Mouse (Mus musculus) adrenal gland, postnatal 4 days (tissue): ENCODE measurements around the gene Fam219b. TPM values are rescaled to one million over a fixed set of nuclear protein-coding genes. Genes with fewer than 3 reads are reported as not detected.
A peak's percentile ranks its signal among the peaks of the same experiment; 100 is the strongest.

Source experiments
- DNase-seq, 2 experiments: peaks; one replicate each; pipeline ENCODE4 v3.0.0; 2021 to 2022; ENCODE audit warnings: low spot score in 2 of 2, mixed read lengths in 2 of 2
- total RNA-seq, 2 experiments: library from RNA; stranded (reverse); gene quantifications; 2 replicates each; pipeline ENCODE4 v1.2.3; 2021

The Fam219b gene
- total RNA-seq, 2 experiments from 2014 or later, result 23.5 to 27.3 TPM

- no peak for DNase-seq
Measured at GRCm38 (mm10) chr9:57523754-57524153, 13.6 kb upstream of the Fam219b start.

DNA sequence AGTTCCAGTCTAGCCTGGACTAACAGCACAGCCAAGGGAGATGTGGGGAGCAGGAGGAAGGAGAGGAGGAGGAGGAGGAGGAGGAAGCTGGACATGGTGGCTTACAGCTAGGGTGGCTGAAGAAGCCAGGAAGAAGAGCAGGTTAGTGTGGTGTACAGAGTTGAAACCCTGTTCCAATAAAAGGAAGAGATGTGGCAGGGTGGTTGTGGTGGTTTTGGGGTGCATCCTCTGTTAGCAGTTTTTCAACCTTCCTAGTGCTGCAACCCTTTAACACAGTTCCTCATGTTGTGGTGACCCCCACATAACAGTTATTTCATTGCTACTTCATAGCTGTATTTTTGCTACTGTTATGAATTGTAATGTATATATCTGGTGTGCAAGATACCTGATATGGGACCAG lies 12.9 kb upstream of the Fam219b start:
- no peak for DNase-seq

- DNase-seq, result no peak
Measured at GRCm38 (mm10) chr9:57525516-57525915, 11.8 kb upstream of the Fam219b start.

DNA sequence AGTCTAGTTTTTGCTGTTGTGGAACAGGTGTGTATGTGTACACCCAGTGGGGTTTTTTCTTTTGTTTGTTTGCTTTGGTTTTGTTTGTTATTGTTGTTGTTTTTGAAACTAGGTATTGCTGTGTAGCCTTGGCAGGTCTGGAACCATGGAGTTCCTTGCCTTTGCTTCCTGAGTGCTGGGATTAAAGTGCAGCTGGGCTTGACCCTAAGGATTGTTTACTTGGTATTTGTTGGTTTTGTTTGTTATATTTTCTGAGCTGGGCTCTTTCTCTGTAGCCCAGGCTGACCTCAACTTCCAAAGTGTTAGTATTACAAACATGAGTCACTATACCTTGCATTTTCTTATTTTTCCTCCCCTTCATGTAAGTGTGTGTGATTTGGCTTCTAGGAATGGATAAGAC lies 10.9 kb upstream of the Fam219b start:
- DNase-seq, result no peak

GRCm38 (mm10) chr9:57531946-57532345 lies 5.4 kb upstream of the Fam219b start:
- no peak for DNase-seq

- no peak for DNase-seq
Measured at GRCm38 (mm10) chr9:57536362-57536761, 966 bp upstream of the Fam219b start.

DNA sequence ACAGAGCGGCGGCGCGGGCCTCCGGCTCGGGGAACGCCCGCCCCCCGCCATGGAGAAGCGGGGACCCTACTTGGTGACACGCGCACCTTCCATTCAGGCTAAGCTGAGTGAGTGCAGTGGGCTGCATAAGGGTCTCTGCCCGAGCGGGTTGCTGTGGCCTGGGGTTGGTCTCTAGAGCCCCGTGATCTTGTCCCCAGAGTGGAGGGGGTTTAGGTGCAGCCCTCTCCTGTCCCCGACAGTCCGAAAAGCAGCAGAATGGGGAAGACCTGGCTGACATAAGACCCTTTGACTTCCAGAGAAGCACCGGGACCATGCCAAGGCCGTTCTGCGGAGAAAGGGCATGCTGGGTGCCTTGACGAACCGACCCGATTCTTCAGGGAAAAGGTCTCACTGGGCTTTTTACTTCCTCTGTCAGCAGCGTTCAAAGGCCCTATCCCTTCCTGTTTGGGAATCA lies 427 bp downstream of the Fam219b start:
- no peak for DNase-seq

- no peak for DNase-seq
Measured at GRCm38 (mm10) chr9:57539550-57539949, 2.2 kb downstream of the Fam219b start.

GRCm38 (mm10) chr9:57541312-57541711 lies 4.0 kb downstream of the Fam219b start:
- DNase-seq, result no peak

DNA sequence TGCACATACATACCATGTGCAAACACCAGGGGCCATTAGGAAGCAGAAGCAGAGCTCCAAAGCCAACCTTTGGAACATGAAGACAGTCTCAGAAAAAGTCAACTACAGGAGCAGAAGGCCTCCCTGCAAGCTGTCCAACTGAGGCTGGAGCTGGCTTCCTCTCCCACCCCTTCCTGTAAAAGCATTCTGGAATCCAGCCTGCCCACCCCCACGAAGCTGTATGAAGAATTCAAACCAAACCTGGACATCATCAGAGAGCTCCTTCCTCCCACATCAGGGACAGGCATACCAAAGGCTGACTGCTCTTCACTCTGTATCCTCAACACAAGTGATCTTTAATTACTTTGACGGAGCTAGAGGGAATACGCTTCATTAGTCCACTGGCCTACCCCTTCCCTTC lies 6.6 kb downstream of the Fam219b start:
- no peak for DNase-seq

GRCm38 (mm10) chr9:57547287-57547686 lies 10.0 kb downstream of the Fam219b start:
- no peak for DNase-seq

DNA sequence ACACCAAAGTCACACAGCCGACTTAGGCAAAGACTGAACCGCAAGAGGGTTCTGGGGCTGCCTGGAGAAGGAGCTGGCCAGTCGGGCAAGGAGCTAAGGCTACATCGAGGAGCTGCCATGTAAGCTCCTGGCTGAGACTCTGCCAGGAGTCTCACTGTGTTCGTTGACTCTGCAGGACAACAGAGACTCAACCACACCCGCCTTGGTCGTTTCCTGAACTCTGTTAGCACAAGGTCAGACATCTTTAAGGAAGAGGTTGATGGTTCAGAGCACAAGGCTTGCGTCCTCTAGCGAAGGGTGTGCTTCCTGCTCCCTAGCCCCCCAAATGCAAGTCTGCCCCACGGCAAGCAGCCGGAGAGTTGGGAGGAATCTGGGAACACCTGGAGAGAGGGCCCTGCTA lies 10.5 kb downstream of the Fam219b start:
- no peak for DNase-seq

DNA sequence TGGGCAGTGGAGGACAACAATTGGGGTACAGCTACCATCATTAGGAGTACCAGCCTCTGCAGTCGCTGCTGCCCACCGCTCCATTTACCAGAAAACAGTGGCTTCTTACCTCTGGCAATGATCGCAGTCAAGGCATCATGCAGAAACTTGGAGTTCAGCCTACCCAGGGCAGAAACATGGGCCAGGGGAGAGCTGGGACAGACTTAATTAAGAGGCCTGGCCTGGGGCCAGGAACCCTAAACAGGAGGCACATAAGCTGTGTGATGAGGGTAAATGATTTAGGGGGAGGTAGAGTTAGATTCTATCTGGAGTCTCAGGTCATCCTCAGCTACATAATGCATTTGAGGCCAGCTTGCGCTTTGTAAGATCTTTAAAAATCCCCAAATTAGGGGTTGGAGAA lies 11.9 kb downstream of the Fam219b start:
- no peak for DNase-seq

GRCm38 (mm10) chr9:57550126-57550862 lies 13.0 kb downstream of the Fam219b start:
- no peak for DNase-seq

- DNase-seq, result peak in 1 of 2 experiments; percentile 45
Measured at GRCm38 (mm10) chr9:57552139-57552887, 15.0 kb downstream of the Fam219b start, which contains the start of gene Mpi. TSS of gene Mpi (minus strand) at chr9:57552763.

DNA sequence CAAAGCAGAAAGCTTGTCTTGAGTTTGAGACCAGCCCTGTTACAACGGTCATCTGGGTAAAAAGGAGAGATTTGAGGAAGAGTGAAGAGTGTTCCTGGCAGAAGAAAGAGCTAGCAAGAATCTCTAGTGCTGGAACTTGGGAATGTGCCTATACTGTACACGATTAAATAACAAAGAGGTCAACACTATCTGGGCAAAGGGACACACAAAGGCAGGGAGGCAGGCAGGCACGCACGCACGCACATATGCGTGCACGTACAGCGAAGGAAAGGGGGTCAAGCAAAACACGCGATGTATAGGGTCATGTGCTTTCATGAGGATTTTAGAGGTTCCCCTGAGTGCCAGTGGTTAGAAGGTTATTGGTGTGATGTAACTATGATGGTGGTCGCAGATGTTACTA lies 15.8 kb downstream of the Fam219b start:
- no peak for DNase-seq

GRCm38 (mm10) chr9:57554753-57555152 lies 17.4 kb downstream of the Fam219b start:
- no peak for DNase-seq

DNA sequence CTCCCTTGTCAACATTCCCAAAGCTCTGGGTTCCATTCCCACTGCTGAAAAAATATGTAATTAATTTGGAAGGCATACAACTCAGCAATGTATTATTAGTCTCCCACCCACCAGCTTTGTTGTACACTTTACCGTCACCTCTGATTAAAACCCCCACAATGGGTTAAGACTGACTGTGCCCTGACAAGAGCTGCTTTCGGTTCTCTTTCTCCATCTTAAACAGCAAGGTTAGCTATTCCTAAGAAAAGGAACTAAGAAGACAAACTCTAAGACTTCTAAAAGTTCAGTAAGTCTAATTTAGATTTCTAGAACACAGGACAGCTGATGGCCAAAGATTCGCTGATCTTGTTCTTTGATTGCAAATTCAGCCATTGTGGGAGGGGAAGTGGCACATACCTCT lies 19.9 kb downstream of the Fam219b start:
- DNase-seq, result no peak

GRCm38 (mm10) chr9:57558625-57559024 lies 21.3 kb downstream of the Fam219b start:
- no peak for DNase-seq

GRCm38 (mm10) chr9:57559568-57559967 lies 22.2 kb downstream of the Fam219b start:
- no peak for DNase-seq

GRCm38 (mm10) chr9:57560263-57560662 lies 22.9 kb downstream of the Fam219b start:
- no peak for DNase-seq
